Mouse (Mus musculus) heart, adult 2 months (tissue): ENCODE measurements at regions not wholly inside any gene's neighbourhood (a gene's known extent, or its start where the extent isn't known, plus 50 kb on each side); places are given as distances from the start of the nearest gene placed in this dataset.

ENCODE experiments used
- CTCF ChIP-seq: fragments of 200-600 bp; IDR thresholded peaks from 2 replicates; pipeline ENCODE4 v1.8.1; 2022; ENCODE audit warnings: antibody characterized with exemption, mild to moderate bottlenecking, moderate library complexity
- EP300 ChIP-seq: fragments of 200-500 bp; IDR thresholded peaks from 2 replicates; pipeline ENCODE4 v1.6.1; 2011; ENCODE audit warnings: low read depth, low read length, control low read depth; ENCODE audit not compliant: insufficient read depth

DNA sequence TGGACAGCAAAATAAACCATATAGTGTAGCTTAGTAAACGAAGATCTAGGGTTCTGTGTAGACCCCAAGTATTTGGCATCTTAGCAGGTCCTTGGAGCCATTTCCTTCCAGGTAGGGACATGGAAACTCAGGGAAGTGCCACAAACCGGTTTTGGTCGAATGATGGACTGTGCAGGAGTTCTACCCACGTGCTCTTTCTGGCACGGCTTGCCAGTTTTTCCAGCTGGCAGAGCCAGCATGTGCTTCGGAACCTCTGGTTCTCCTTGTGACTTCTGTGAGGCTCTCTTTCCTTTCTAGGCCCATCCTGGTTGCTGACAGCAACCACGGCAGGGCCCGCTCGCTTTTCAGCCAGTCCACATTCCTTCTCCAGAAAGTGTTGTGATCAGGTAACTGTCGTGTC, 291.4 kb downstream of the Kcnrg start:
- no peak for TF ChIP-seq CTCF
- TF ChIP-seq EP300: no peak
